Mouse (Mus musculus): Measurements from ENCODE around the gene Ntrk3.

Gene Ntrk3

DNA sequence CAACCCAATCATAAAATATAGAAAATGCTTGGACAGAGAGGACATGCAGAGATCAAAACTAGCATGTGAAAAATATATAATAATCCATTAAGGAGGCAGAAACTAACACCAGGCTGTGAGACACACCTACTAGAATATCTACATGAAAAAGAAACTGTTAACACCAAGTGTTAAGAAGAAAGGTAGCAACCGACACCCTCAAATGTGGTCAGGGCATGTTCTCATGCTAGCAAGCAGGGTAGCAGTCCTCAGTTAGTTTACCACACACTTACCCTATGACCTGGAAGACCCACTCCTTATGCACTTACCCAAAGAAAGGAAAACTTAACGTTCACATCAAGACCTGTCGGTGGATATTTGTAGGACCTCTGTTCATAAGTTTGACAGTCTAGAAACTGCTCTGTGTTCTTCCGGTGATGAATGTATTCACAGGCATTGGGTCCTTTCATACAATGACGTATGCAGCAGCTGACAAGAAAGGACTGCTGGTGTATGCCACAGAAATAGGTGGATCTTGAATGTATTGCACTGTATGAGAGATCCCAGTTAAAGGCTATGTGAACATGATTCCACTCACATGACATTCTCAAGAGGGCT, at the start of gene Ntrk3:
Ntrk3 (minus strand) TSS at position 399 of the 597 bp plus-strand sequence.
- no peak for DNase-seq (ENCODE audit: low spot score)

DNA sequence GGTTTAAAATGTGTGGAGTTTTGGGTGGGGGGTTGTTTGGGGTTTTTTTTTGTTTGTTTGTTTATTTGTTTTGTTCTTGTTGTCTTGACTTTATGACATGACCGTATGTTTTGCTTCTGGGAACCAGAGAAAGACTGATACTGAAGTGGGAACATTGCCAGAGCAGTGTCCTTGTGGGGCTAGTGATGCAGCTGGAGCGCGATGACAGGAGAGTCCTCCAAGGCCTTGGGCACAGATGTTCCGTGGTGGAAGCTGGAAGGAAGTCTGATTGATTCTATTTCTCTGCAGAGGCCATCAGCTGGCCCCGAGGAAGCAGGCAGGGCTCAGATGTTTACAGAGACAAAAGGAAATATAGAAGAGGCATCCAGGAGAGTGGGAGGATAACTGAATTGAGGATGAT, 48.1 kb upstream of the Ntrk3 start:
- DNase-seq (ENCODE audit: low spot score): no peak

DNA sequence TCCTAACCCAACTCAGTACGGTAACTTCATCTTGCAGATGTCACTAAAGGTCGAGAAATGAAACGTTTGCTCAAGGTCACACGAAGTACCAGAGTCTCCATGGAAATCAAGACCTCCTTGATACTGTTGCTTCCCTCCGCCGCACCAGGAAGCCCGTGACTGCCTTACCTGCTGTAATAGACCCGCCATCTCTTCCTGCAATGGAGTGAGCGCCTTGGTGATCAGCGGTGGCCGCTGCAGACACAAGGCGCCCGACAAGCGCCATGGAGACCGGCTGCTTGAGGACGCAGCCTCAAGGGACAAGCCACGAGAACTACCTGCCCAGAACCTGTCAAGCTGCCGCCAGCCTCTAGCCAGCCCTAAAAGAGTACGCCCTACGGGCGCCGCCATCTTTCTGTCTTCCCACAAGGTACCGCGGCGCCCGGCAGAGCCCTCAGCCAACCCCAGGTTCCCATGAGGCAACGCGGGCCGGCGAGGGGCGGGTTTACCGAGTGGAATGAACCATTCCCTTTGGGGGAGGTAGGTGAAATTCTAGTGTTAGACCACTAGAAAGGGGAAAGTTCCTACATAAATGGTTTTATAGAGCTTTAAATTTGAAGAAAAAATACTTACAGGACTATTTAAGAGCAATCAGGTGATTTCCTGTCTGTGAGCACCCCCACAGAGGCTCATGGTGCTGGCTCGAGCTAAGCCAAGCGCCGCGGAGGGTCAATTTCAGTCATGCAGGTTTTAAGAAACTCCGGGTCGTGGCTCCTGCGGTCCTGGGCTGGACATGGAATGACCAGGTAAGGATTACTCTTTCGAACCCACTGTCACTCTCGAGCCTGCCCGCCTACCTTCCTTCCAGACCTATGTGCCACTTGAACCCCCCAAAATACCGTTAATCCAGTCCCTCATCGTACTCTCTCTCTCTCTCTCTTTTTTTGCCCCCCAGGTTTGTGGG, 45.1 kb upstream of the Ntrk3 start, which contains the start of the genes Mrps11 and Mrpl46:
Mrps11 (plus strand) TSS at position 481 of the 943 bp plus-strand sequence.
Mrpl46 (minus strand) TSS at position 893 of the 943 bp plus-strand sequence.
- peak; percentile 94 for DNase-seq (ENCODE audit: low spot score)

DNA sequence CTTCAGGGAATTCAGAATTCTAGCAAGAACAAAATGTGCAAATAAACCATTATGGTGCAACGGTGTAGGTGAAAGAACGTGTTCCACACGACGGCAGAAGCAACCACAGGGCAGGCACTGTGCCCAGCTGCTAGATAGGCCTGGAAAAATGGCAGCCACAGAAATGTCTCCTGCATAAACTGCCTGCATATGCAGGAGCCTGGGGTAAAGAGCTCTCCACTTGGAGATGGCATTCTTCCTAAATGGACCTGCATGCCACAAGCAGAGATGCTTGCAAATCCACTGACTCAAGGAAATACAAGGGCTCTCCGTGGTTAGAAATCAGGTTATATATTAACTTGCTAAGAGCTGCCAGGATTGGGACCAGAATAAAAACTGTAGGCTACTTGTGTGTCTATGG, 40.9 kb upstream of the Ntrk3 start:
- DNase-seq (ENCODE audit: low spot score): no peak

DNA sequence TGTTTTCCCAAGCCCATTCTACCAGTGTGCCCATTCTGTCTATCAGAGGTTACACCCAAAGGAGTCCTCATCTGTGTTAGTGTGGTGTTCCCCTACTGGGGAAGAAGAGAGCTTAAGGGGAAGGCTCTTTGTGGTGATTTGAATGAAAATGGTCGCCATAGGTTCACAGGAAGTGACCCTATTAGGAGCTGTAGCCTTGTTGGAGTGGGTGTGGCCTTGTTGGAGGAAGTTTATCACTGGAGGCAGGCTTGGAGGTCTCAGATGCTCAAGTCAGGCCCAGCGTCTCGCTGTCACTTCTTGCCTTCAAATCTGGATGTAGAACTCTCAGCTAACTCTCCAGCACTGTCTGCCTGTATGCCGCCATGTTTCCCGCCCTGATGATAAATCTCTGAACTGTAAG, 33.1 kb upstream of the Ntrk3 start:
- no peak for DNase-seq (ENCODE audit: low spot score)

DNA sequence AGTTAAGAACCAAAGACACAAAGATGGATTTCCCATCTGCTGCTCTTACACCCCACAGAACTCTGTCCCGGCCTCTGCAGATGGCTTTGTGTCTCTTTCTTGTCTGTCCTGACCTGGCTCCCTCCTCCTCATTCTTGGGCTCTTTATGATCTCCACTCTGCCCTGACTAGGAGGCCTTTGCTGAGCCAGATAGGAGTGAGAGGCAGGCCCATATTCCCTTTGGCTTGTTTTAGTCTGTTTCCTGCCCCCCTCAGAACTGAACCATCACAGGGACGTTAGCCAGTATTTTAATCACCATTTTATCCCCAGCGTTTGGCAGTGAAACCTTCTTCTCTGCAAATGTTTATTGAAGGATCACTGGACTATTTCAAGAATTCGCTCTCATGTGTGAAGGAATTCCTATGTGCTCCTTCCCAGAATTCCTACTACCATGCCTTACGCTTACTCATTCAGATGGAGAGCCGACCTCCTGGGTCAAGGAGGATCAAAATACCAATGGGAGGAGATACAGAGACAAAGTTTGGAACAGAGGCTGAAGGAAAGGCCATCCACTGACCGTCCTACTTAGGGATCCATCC, 31.4 kb upstream of the Ntrk3 start:
- no peak for DNase-seq (ENCODE audit: low spot score)

DNA sequence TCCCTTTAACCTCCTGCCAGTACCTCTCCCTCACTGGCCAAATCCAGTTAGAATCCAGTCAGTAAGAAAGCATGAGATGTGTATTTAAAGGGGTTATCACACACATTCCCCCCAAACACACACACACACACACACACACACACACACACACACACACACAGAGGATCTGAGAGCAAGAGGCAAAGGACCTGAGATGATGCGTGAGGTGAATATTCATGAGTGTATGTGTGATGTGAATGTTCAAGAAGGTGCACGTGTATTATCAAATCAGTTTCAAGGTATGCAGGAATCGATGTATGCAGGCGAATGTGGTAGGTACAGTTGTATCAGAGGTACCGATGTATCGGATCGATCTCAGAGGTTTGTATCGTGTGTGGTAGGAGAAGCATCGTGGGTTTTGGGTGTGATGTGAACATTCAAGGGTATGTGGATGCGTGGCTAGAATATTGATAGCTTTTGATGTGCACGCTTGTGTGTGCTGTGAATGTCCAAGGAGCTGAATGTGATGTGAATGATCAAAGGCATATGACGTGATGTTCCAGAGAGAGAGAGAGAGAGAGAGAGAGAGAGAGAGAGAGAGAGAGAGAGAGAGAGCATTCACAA, 30.2 kb upstream of the Ntrk3 start:
- DNase-seq (ENCODE audit: low spot score): no peak

DNA sequence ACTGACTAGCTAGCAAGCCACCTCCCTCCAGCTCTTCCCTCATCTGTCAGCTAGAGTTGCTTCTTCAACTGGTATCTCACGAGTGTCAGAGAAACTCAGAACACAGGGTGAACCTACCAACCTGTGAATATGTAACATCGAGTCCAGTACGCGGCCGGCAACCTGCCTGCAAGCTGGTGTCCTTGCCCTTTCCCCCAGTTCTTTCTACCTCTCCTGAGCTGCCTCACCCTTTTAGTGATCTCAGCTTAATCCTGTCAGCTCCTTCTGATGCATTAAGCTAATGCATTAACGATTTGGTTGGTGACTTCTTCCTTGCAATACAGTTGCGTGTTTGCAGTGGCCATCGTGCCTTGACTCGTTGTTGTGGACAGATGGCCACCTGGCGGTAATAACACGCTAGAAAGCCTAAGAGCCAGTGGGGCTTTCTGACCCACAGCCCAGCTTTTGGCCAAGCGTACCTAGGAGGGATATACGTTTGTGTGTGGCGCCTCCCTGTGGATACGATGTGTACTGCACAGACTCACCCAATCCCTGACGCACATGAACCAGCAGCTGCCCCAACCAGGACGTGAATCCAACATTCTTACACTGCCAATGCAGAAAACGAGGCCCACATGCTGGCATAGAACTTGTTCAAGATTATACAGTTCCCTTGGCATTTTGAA, 28.3 kb upstream of the Ntrk3 start:
- DNase-seq (ENCODE audit: low spot score): peak; percentile 93

DNA sequence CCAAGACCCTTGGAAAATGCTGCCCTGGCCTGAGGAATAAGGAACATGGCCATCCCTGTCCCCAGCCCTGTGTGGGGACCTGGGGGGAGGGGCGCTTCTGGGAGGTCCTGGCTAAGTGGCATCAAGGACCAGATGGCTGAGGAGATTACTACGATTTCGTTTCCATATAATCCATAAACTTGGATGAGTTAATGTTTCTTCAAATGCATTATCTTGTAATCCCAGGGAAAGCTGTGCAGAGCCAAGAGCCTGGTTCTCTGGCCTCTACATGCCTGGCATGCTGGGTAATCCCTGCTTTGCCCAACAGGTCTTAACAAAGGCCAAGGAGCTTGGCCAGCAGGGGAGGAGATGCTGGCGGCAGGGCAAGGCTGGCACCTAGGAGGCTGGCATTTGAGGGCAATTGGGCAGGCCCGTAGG, 27.4 kb upstream of the Ntrk3 start:
- DNase-seq (ENCODE audit: low spot score): peak; percentile 47

DNA sequence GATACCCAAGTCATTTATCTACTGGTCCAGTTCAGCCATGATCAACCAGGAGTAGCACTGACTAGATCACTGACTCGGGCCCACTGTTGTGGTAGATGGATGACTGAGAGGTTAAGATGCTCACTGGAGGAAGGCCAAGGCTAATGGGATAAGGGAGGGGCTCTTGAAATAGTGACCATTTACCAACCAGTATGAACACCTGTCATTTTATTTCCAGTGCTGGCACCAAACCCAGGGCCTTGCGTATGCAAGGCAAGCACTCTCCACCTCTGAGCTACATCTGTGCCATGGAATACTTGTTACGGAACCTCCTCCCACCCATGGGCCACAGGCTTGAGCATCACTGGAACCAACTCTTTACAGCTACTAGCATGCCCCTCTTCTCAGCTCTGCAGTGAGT, 26.0 kb upstream of the Ntrk3 start:
- no peak for DNase-seq (ENCODE audit: low spot score)

DNA sequence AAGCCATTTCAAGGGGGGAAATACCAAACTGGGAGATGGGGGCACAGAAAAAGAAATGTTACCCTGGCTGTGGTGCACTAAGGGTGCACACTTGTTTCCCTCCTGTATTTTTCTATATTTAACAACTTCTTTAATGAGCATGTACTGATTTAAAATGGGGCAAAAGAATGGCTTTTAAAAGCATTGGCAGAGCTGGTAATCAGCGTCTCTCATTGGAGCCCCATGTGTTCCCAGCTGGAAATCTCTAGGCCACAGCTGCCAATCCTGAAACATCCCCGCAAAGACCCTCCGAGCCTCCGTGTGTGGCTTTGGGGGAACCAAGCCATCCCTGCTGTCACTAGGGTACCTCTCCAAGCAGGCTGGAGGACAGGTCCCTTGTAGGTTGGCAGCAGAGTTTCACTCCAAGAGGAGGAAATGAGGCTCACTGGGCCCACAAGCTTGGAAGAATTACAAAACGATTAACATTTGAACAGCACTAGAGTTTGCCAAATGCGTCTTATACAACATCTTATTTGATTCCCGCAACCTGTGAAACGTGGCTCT, 16.7 kb upstream of the Ntrk3 start:
- no peak for DNase-seq (ENCODE audit: low spot score)

DNA sequence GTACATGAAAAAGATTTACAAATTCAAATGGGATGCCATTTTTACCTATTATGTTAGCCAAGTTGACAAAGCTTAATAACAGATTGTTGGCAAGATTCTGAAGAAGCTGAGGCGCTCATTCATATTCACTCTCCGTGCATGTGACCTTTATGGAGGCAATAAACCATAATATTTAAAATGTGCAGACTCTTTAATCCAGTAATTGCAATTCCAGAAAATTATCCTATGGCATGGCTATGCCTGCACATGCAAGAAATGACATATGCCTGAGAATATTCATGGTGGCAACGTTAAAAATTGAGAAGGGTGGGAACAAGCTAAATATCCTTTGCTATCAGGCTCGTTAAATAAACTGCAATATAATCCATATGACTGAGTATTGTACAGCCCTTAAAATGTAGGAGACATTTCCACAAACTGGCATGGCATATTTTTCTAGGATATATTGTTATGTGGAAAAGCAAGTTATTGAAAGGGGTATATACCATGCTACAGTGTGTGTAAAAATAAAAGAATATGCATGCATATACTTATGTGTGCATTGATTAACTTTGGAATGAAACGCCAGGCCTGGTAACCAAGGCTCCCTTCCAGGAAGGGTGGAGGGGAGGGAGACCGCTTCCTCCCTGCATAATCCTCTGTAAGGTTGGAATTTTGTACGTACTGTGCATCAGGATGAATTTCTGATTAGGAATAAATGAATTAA, 16.1 kb upstream of the Ntrk3 start:
- no peak for DNase-seq (ENCODE audit: low spot score)

DNA sequence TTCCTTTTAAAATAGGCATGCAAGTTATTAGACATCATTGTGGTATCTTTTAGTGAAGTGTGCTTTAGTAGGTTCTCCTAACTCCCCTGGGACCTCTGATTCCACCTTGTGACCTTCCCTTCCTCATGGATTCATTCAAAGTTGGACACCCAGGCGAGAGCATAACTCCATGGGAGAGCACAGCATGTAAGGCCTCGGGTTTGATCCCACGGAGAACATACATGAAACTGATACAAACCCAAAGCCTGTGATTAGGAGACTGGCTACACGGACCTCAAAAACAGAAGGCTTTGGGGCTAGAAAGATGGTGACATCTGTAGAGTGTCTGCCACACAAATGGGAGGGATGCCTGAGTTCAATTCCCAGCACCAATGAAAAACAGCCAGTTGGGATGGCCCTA, 15.1 kb upstream of the Ntrk3 start:
- no peak for DNase-seq (ENCODE audit: low spot score)

DNA sequence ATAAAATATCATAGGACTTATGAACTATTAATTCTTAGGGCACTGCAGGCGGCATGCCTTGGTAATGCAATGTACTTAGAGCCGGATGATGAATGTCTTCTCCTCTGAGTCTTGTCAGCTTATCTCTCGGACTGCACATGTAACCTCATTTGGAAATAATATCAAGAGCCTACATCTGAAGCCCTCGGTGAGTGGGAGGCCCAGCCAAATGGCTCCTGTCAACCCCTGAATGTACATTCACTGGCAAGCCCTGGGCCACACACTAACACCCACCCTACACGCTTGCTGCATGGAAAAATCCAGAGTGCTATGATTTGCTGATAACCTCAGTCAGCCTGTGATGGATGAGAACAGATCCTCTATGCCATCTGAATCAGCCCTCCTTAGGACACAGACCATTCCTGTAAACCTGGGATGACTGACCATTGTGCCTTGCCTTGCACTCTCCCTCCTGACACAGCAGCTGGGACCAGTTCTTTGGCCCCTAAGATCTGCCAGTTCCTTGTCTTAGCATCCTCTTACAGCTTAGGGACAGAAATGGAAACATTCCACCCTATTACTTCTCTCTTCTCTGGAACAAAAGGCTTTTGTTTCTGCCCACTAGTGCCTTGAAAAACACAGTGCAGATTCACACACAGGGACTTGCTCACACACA, 6.0 kb upstream of the Ntrk3 start:
- no peak for DNase-seq (ENCODE audit: low spot score)

DNA sequence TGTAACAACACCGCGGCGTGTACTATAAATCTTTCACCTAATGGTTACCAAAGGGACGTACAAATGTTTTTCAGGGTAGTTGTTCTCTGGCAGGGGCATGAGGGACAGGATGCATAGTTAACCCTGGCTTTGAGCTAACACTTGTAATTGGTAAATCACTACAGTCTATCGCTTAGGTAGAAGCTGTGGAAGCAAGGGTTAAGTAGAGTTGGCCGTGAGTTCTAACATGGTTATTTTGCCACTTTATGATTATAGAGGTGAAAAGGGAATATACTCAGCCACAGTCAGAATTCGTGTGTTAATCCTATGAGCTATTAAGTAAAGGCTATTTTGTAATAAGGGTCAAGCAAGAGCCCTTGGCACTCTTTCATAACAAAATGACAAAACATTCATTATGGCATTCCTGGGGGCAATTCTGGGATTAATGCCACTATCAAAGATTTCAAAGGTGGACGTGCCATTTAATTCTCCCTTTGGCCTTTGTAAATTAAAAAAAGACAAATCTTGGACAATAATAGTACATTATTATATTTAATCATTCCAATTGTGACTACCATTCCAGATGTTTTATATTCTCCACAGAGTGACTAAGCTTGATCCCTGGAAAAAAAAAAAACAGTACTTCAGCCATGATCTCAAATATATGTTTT, 1.7 kb upstream of the Ntrk3 start:
- DNase-seq (ENCODE audit: low spot score): no peak

DNA sequence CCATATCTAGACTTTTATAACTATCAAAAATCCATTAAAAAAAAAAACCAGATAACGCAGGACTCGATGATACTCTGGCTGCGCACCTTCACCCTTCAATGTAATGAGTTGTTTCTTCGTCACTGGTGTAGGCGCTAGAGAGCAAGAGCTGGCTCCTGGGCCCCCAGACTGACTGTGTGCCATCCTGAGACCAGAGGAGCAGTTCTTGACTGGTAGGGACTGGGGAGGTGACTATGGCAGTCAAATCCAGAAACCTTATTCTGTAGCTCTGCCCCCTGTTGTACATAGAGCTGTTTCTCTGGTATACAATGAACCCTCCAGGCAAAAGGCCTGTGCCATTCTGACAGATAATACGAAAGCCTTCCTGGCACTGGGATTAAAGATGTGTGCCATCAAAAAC, 616 bp downstream of the Ntrk3 start:
- no peak for DNase-seq (ENCODE audit: low spot score)

DNA sequence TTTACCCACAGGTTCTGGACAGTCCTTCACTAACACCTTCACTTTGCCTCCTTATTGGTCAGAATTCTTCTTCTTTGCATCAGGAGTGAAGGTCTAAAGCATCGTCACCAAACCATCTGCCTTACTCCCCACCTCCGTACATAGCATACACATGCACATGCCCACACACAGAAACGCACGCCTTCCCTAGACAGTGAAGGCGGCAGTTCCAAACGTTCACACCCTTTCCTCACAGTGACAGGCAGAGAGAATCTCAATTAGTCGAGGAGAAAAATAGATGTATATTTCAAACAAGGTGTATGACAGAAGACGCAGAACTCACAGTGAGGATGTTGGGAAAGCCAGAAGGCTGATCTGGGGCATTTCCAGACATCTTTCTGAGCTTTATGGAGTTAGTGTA, 6.4 kb downstream of the Ntrk3 start:
- no peak for DNase-seq (ENCODE audit: low spot score)

DNA sequence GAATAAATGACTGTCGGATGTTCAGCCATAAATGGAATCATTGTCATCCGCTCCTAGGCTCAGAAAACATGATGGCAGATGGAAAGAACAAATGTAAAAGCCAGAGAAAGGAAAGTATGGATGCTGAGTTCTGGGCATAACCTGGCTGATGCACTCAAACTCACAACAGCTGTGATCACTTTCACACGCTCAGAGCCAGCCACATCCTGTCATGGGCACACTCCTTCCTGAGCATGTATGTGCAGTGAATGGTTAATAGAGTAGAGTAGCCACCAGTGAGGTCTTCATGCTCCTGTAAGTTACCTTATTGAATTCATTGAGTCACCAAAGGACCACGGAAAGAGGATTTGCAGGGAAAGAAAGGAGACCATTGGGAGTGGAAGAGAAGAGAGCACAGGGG, 13.2 kb downstream of the Ntrk3 start:
- DNase-seq (ENCODE audit: low spot score): no peak

DNA sequence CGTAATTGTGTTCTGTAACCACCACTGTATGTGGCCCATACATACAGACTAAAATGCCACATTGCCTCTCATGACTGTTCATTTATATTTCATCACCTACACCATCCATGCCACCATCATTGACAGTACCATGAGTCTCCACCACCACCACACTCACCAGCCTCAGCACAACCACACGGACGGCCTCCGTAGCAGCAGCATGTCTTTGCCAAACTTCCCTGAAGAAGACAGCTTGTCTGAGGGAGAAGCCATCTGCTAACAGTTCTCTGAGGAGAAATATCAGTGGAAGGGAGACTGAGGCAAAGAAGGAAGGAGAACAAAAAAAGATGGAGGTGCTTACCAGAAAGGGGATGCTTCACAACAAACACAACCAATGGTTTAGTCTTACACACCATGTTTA, 15.8 kb downstream of the Ntrk3 start:
- DNase-seq (ENCODE audit: low spot score): no peak

All from retina, embryonic 14.5 days (tissue).